Mouse (Mus musculus) embryonic facial prominence, embryonic 14.5 days (tissue): Measurements from ENCODE around the gene Klk11. TPM values are rescaled to one million over a fixed set of nuclear protein-coding genes. Genes with fewer than 3 reads are reported as not detected.

Experiments
- ATAC-seq: fragments of 200-750 bp; cut with Nextera tagmentation; 2 replicates; pipeline ENCODE4 v1.8.0; 2017; ENCODE audit warnings: low read depth, moderate number of reproducible peaks, moderate TSS enrichment
- DNase-seq: peaks from one replicate; pipeline ENCODE4 v3.0.0-alpha.2; 2015; ENCODE audit warnings: low spot score
- H3K27ac ChIP-seq: fragments of 300-500 bp; sonication (generic); replicated peaks from 2 replicates; pipeline ENCODE4 v1.5.1; 2014; ENCODE audit warnings: low read depth, mild to moderate bottlenecking, low read length, moderate library complexity
- H3K27me3 ChIP-seq: fragments of 300-500 bp; sonication (generic); replicated peaks from 2 replicates; pipeline ENCODE4 v1.6.1; 2014; ENCODE audit warnings: low read length; ENCODE audit not compliant: control insufficient read depth, insufficient read depth
- H3K36me3 ChIP-seq: fragments of 300-500 bp; sonication (generic); 2 replicates; pipeline ENCODE4 v1.6.1; 2014; ENCODE audit warnings: low read length, mixed read lengths; ENCODE audit not compliant: control insufficient read depth, insufficient read depth
- H3K4me1 ChIP-seq: fragments of 300-500 bp; sonication (generic); 2 replicates; pipeline ENCODE4 v1.6.1; 2014; ENCODE audit warnings: antibody characterized with exemption, low read length; ENCODE audit not compliant: control insufficient read depth, insufficient read depth
- H3K4me2 ChIP-seq: fragments of 300-500 bp; sonication (generic); 2 replicates; pipeline ENCODE4 v1.6.1; 2014; ENCODE audit warnings: low read depth, mild to moderate bottlenecking, low read length, moderate library complexity, mixed read lengths
- H3K4me3 ChIP-seq: fragments of 300-500 bp; sonication (generic); 2 replicates; pipeline ENCODE4 v1.5.1; 2014; ENCODE audit warnings: low read depth, mild to moderate bottlenecking, low read length
- H3K9ac ChIP-seq: fragments of 300-500 bp; sonication (generic); 2 replicates; pipeline ENCODE4 v1.6.1; 2014; ENCODE audit warnings: low read depth, mild to moderate bottlenecking, low read length, moderate library complexity, mixed read lengths
- H3K9me3 ChIP-seq: fragments of 300-500 bp; sonication (generic); 2 replicates; pipeline ENCODE4 v1.6.1; 2016; ENCODE audit warnings: low read length; ENCODE audit not compliant: control insufficient read depth
- WGBS: fragments of 180-500 bp; shearing (Covaris S2); extraction: QIAGEN DNeasy Blood & Tissue Kit; methylation state at CpG from one replicate; pipeline ENCODE4 v1.1.7; 2014; 5-methylcytosine and 5-hydroxymethylcytosine counted together
- polyA plus RNA-seq: library from polyadenylated mRNA; unstranded; fragments of >200 nt; fragmentation: Nextera tagmentation; extraction: Ambion mirVana; gene quantifications from 2 replicates; pipeline ENCODE4 v1.2.1, GENCODE M21; 2014

Klk11 gene
- polyA plus RNA-seq, 1 experiment from 2014 or later: 5.3 TPM

DNA sequence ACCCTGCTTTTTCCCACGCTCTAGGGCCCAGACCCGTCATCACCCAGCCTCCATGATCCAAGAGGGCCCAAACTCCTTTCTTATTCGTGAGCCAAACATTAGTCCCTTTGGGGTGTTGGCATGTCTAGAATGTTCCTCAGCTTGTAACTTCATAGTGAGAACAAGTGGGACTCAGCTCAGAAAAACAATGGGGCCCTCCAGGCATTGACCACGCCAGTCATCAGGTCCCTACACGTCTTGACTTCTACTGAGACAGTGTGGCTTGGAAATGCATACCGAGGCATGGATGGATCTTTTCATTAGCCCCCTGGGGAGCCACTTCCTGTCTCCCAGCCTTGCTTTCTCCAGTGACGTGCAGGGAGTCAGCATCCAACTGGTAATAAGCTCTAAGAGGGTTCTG is 25.5 kb downstream of the Klk11 start:
- DNase-seq (no peak), ATAC-seq (no peak)
- Histone ChIP-seq H3K9ac (no peak overlapping the region), H3K27me3 (peaks cover 16% of the 10 kb centered on the region), H3K4me1 (no peaks in the 10 kb centered on the region), H3K4me3 (no peak overlapping the region), H3K9me3 (no peaks in the 10 kb centered on the region), H3K27ac (no peak overlapping the region), H3K4me2 (no peak overlapping the region), H3K36me3 (no peaks in the 10 kb centered on the region)
- 62% methylated on average over 7 of the region's 7 CpGs for WGBS

- WGBS: 51% methylated on average over 4 of the region's 5 CpGs
- no peak within 1 kb of the TSS for H3K4me3 ChIP-seq
Measured at GRCm38 (mm10) chr7:43810994-43811393, 36.6 kb downstream of the Klk11 start, which contains the start of gene Klk7. Klk7 (plus strand) TSS chr7:43811294.

GRCm38 (mm10) chr7:43815211-43815610 is 40.8 kb downstream of the Klk11 start:
- Histone ChIP-seq H3K27me3 (no peaks in the 10 kb centered on the region), H3K4me1 (no peaks in the 10 kb centered on the region), H3K4me2 (no peak overlapping the region), H3K36me3 (no peaks in the 10 kb centered on the region), H3K9me3 (no peaks in the 10 kb centered on the region), H3K9ac (no peak overlapping the region), H3K4me3 (no peak overlapping the region), H3K27ac (no peak overlapping the region)
- WGBS: 88% methylated on average over 7 of the region's 7 CpGs
- no peak for ATAC-seq
- DNase-seq: no peak

More at GRCm38 (mm10) chr7:43810994-43811393, 36.6 kb downstream of the Klk11 start, which contains the start of gene Klk7:
- no peaks in the 10 kb centered on the region for H3K36me3 ChIP-seq
- no peaks in the 10 kb centered on the region for H3K4me1 ChIP-seq
- ATAC-seq (no peak), DNase-seq (no peak)
- H3K4me2 ChIP-seq: no peak within 1 kb of the TSS
- H3K9ac ChIP-seq: no peak within 1 kb of the TSS
- H3K9me3 ChIP-seq: no peaks in the 10 kb centered on the region
- H3K27ac ChIP-seq: no peak within 1 kb of the TSS
- no peaks in the 10 kb centered on the region for H3K27me3 ChIP-seq

GRCm38 (mm10) chr7:43816746-43817145 is 42.3 kb downstream of the Klk11 start:
- Histone ChIP-seq H3K9ac (no peak overlapping the region), H3K4me2 (no peak overlapping the region), H3K27me3 (no peaks in the 10 kb centered on the region), H3K4me1 (no peaks in the 10 kb centered on the region), H3K4me3 (no peak overlapping the region), H3K9me3 (no peaks in the 10 kb centered on the region), H3K27ac (no peak overlapping the region), H3K36me3 (no peaks in the 10 kb centered on the region)
- no peak for ATAC-seq
- no peak for DNase-seq

- no peak for ATAC-seq
- Histone ChIP-seq H3K4me1 (no peaks in the 10 kb centered on the region), H3K27ac (no peak overlapping the region), H3K27me3 (no peaks in the 10 kb centered on the region), H3K4me3 (no peak overlapping the region), H3K4me2 (no peak overlapping the region), H3K9me3 (no peaks in the 10 kb centered on the region), H3K36me3 (no peaks in the 10 kb centered on the region), H3K9ac (no peak overlapping the region)
- WGBS: 90% methylated on average over 7 of the region's 7 CpGs
- DNase-seq: no peak
Measured at GRCm38 (mm10) chr7:43821581-43821980, 47.2 kb downstream of the Klk11 start.

DNA sequence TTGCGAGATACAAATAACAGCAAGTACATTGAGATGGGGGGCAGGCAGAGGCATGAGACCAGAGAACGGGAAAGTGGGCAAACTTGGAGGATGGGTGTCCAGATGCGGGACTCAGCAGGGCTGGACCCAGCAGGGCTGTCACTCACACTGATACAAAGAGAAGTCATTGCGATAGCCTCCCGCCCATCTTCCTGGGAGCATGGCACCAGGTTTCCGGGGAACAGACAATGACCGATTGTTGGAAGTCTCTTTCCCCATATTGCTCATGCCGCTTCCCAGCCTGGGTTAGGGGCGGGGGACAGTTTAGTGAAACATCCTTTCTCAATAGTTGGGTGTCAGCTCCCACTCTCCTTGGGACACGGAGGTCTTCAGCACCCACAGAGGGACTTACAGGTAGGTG is 49.8 kb downstream of the Klk11 start, which contains the start of gene Klk6:
Gene Klk6 (plus strand): TSS at position 301 of the 400 bp plus-strand sequence.
- no peaks in the 10 kb centered on the region for H3K9me3 ChIP-seq
- H3K36me3 ChIP-seq: no peaks in the 10 kb centered on the region
- H3K27ac ChIP-seq: no peak within 1 kb of the TSS
- no peak within 1 kb of the TSS for H3K4me3 ChIP-seq
- no peaks in the 10 kb centered on the region for H3K4me1 ChIP-seq
- WGBS: 57% methylated on average over 10 of the region's 10 CpGs
- no peaks in the 10 kb centered on the region for H3K27me3 ChIP-seq
- DNase-seq: no peak
- ATAC-seq: no peak
- no peak within 1 kb of the TSS for H3K9ac ChIP-seq
- no peak within 1 kb of the TSS for H3K4me2 ChIP-seq

- no peaks in the 10 kb centered on the region for H3K27me3 ChIP-seq
- H3K27ac ChIP-seq: no peak overlapping the region
- H3K36me3 ChIP-seq: no peaks in the 10 kb centered on the region
- WGBS: 85% methylated on average over 5 of the region's 5 CpGs
- H3K4me2 ChIP-seq: no peak overlapping the region
- no peaks in the 10 kb centered on the region for H3K4me1 ChIP-seq
- H3K4me3 ChIP-seq: no peak overlapping the region
- DNase-seq (no peak), ATAC-seq (no peak)
- no peaks in the 10 kb centered on the region for H3K9me3 ChIP-seq
- no peak overlapping the region for H3K9ac ChIP-seq
Measured at GRCm38 (mm10) chr7:43826056-43826455, 51.7 kb downstream of the Klk11 start.

GRCm38 (mm10) chr7:43827706-43828105 is 53.3 kb downstream of the Klk11 start:
- no peak overlapping the region for H3K4me2 ChIP-seq
- no peaks in the 10 kb centered on the region for H3K9me3 ChIP-seq
- 82% methylated on average over 4 of the region's 4 CpGs for WGBS
- no peak for DNase-seq
- H3K36me3 ChIP-seq: no peaks in the 10 kb centered on the region
- H3K4me3 ChIP-seq: no peak overlapping the region
- H3K27me3 ChIP-seq: no peaks in the 10 kb centered on the region
- H3K4me1 ChIP-seq: no peaks in the 10 kb centered on the region
- H3K9ac ChIP-seq: no peak overlapping the region
- H3K27ac ChIP-seq: no peak overlapping the region
- ATAC-seq: no peak
